Mouse (Mus musculus) layer of hippocampus, adult 18-20 months (tissue): Measurements from ENCODE around the gene Traf4. TPM values are rescaled to one million over a fixed set of nuclear protein-coding genes. Genes with fewer than 3 reads are reported as not detected.
A peak's percentile ranks its signal among the peaks of the same experiment; 100 is the strongest.

Source experiments
- DNase-seq, 2 experiments: peaks; one replicate each; pipeline ENCODE4 v3.0.0; 2022; ENCODE audit warnings: low spot score in 2 of 2
- total RNA-seq, 2 experiments: library from RNA; stranded (reverse); gene quantifications; 2 replicates each; pipeline ENCODE4 v1.2.3; 2021

Gene Traf4
- total RNA-seq, 2 experiments from 2014 or later, result 8.3 to 9.8 TPM

- no peak for DNase-seq
These were observed 2.0 kb upstream of the Traf4 start for GRCm38 (mm10) chr11:78167257-78167959.

GRCm38 (mm10) chr11:78166640-78167039 is 1.3 kb upstream of the Traf4 start:
- DNase-seq, result no peak

GRCm38 (mm10) chr11:78166161-78166560 is 772 bp upstream of the Traf4 start:
- no peak for DNase-seq

- no peak for DNase-seq
These were observed 346 bp upstream of the Traf4 start for GRCm38 (mm10) chr11:78165761-78166109.

- no peak for DNase-seq
These were observed 825 bp downstream of the Traf4 start for GRCm38 (mm10) chr11:78164604-78164923.

GRCm38 (mm10) chr11:78163681-78164603 is 1.4 kb downstream of the Traf4 start:
- DNase-seq, result no peak

GRCm38 (mm10) chr11:78163045-78163444 is 2.3 kb downstream of the Traf4 start:
- DNase-seq, result no peak

GRCm38 (mm10) chr11:78162504-78162903 is 2.9 kb downstream of the Traf4 start:
- DNase-seq, result no peak

GRCm38 (mm10) chr11:78161968-78162367 is 3.4 kb downstream of the Traf4 start:
- DNase-seq, result no peak

- DNase-seq, result no peak
These were observed 4.2 kb downstream of the Traf4 start for GRCm38 (mm10) chr11:78161169-78161568.

- DNase-seq, result no peak
These were observed 4.7 kb downstream of the Traf4 start for GRCm38 (mm10) chr11:78160675-78161074.

GRCm38 (mm10) chr11:78160171-78160570 is 5.2 kb downstream of the Traf4 start:
- DNase-seq, result no peak

GRCm38 (mm10) chr11:78159557-78159956 is 5.8 kb downstream of the Traf4 start:
- no peak for DNase-seq

- peak; percentile 61 to 91 for DNase-seq
These were observed 6.3 kb downstream of the Traf4 start for GRCm38 (mm10) chr11:78159096-78159495.

- no peak for DNase-seq
These were observed 9.2 kb downstream of the Traf4 start for GRCm38 (mm10) chr11:78156156-78156699.

GRCm38 (mm10) chr11:78155674-78156073 is 9.7 kb downstream of the Traf4 start:
- DNase-seq, result no peak

GRCm38 (mm10) chr11:78153778-78154177 is 11.6 kb downstream of the Traf4 start:
- DNase-seq, result no peak

- peak; percentile 69 to 88 for DNase-seq
These were observed 12.8 kb downstream of the Traf4 start for GRCm38 (mm10) chr11:78152299-78153231.

GRCm38 (mm10) chr11:78151161-78151560 is 14.2 kb downstream of the Traf4 start:
- no peak for DNase-seq

- DNase-seq, result no peak
These were observed 18.5 kb downstream of the Traf4 start for GRCm38 (mm10) chr11:78146707-78147543.
